Mouse (Mus musculus) adrenal gland, postnatal 0 days (tissue): ENCODE data around the gene Selenok. TPM values are rescaled to one million over a fixed set of nuclear protein-coding genes. Genes with fewer than 3 reads are reported as not detected.

Experiments used
- microRNA-seq: library from miRNA; unstranded; fragments of <30 nt; microRNA quantifications from one replicate; pipeline ENCODE4, GENCODE M21; 2016; ENCODE audit warnings: borderline replicate concordance; ENCODE audit not compliant: insufficient number of aligned reads
- polyA plus RNA-seq: library from polyadenylated mRNA; unstranded; fragments of >200 nt; fragmentation: Nextera tagmentation; extraction: Ambion mirVana; gene quantifications from 2 replicates; pipeline ENCODE4 v1.2.1, GENCODE M21; 2015

Gene Selenok
- polyA plus RNA-seq = 447 and 550 TPM in 2 replicates

DNA sequence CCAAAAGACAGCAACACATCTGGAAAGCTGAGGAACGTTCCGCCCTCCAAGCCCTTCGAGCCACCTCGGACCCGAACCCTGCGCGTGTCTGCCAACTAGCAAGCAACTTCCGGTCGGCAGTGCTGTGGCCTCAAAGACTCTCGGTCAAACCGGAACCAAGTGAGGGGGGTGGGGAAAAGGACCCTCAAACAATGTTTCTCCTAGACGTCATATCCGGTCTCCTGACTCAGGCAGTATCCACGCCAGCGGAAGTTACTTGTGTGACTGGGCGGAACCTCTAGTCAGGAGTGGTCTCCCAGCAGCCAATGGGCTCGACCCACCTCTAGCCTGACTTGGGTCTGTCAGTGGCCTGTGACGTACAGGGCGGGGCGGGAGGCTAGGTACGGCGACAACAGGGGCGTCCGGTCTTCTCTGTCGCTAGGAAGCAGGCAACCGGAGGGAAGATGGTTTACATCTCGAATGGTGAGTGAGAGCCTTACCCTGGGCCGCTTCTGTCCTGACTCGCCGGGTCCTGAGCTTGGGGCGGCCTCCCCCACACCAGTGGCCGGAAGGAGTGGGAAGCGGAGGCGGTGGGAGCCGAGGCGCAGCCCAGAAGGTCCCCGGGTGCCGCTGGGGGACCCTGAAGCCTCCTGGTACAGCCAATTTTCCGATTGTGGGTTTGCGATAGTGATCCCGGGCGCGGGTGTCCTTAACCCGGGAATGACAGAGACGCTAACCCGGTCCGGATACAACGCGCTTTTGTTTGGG, at the start of gene Selenok:
TSS of gene Selenok (plus strand) at position 234 of the 747 bp plus-strand sequence.

GRCm38 (mm10) chr14:29978254-29979204, 10.4 kb downstream of the Selenok start, which contains the start of gene Actr8:
Gene Actr8, plus strand, starts transcription at chr14:29978337.

GRCm38 (mm10) chr14:30008733-30009575, 40.8 kb downstream of the Selenok start, which contains the start of the genes Il17rb and Chdh:
Gene Il17rb, minus strand, starts transcription at chr14:30008896.
Gene Chdh, plus strand, starts transcription at chr14:30009023.

Small RNAs within 50 kb of the gene (microRNA-seq; reads per million reads assigned to microRNA genes)
- 1.4 reads per million for gene Mir6947

Other genes with a start within 250 kb of the Selenok start
- gene Cacna2d3, start 246.4 kb upstream of the Selenok start, polyA plus RNA-seq = 1.4 and 4.6 TPM in 2 replicates
- 38.6 and 49.7 TPM in 2 replicates for gene Actr8, start 10.0 kb downstream of the Selenok start, polyA plus RNA-seq
- 1.3 and 2.2 TPM in 2 replicates for gene Il17rb, start 40.6 kb downstream of the Selenok start, polyA plus RNA-seq
- gene Chdh, start 40.7 kb downstream of the Selenok start, polyA plus RNA-seq = 0.30 and 0.43 TPM in 2 replicates